Mouse (Mus musculus): ENCODE measurements around the gene Pom121l2.

Pom121l2 gene

GRCm38 (mm10) chr13:21980981-21981802, at the start of gene Pom121l2:
Pom121l2 (plus strand) TSS chr13:21981194.
- DNase-seq (ENCODE audit: low spot score) = no peak

- no peak for DNase-seq (ENCODE audit: low spot score)
These were observed 49.3 kb upstream of the Pom121l2 start for GRCm38 (mm10) chr13:21931740-21932139.

GRCm38 (mm10) chr13:21933626-21934548, 47.1 kb upstream of the Pom121l2 start:
- DNase-seq (ENCODE audit: low spot score) = no peak

GRCm38 (mm10) chr13:21934982-21935791, 45.8 kb upstream of the Pom121l2 start:
- DNase-seq (ENCODE audit: low spot score) = no peak

GRCm38 (mm10) chr13:21935833-21936232, 45.2 kb upstream of the Pom121l2 start:
- DNase-seq (ENCODE audit: low spot score) = no peak

GRCm38 (mm10) chr13:21936968-21937367, 44.0 kb upstream of the Pom121l2 start:
- no peak for DNase-seq (ENCODE audit: low spot score)

- peak; percentile 43 for DNase-seq (ENCODE audit: low spot score)
These were observed 40.8 kb upstream of the Pom121l2 start for GRCm38 (mm10) chr13:21940213-21940612.

GRCm38 (mm10) chr13:21940811-21941321, 40.1 kb upstream of the Pom121l2 start:
- DNase-seq (ENCODE audit: low spot score) = no peak

- DNase-seq (ENCODE audit: low spot score) = no peak
These were observed 37.4 kb upstream of the Pom121l2 start for GRCm38 (mm10) chr13:21943644-21944043.

- no peak for DNase-seq (ENCODE audit: low spot score)
These were observed 36.4 kb upstream of the Pom121l2 start for GRCm38 (mm10) chr13:21944592-21944925.

GRCm38 (mm10) chr13:21944926-21945740, 35.9 kb upstream of the Pom121l2 start, which contains the start of gene Zfp184:
Zfp184 (plus strand) TSS chr13:21945094.
- peak; percentile 25 for DNase-seq (ENCODE audit: low spot score)

GRCm38 (mm10) chr13:21969269-21969668, 11.7 kb upstream of the Pom121l2 start:
- DNase-seq (ENCODE audit: low spot score) = no peak

GRCm38 (mm10) chr13:21969816-21970215, 11.2 kb upstream of the Pom121l2 start:
- DNase-seq (ENCODE audit: low spot score) = no peak

GRCm38 (mm10) chr13:21971641-21972040, 9.4 kb upstream of the Pom121l2 start:
- DNase-seq (ENCODE audit: low spot score) = no peak

GRCm38 (mm10) chr13:21974221-21974725, 6.7 kb upstream of the Pom121l2 start:
- DNase-seq (ENCODE audit: low spot score) = peak; percentile 54

- no peak for DNase-seq (ENCODE audit: low spot score)
These were observed 6.1 kb upstream of the Pom121l2 start for GRCm38 (mm10) chr13:21974726-21975473.

- no peak for DNase-seq (ENCODE audit: low spot score)
These were observed 804 bp downstream of the Pom121l2 start for GRCm38 (mm10) chr13:21981803-21982193.

GRCm38 (mm10) chr13:21984486-21984885, 3.5 kb downstream of the Pom121l2 start:
- no peak for DNase-seq (ENCODE audit: low spot score)

- no peak for DNase-seq (ENCODE audit: low spot score)
These were observed 11.6 kb downstream of the Pom121l2 start for GRCm38 (mm10) chr13:21992550-21992949.

Measured in urinary bladder, postnatal 10 days (tissue).